Mouse (Mus musculus) cerebellum, adult 11 months (tissue): ENCODE results near the gene Agfg1.
"Not testable (repeated sequence)": the region's sequence is repeated elsewhere in the genome, so short reads cannot be mapped to it uniquely, and the experiment has no call there.

Experiments
- DNase-seq: peaks from one replicate; pipeline ENCODE4 v3.0.0; 2022

Gene Agfg1

GRCm38 (mm10) chr1:82913434-82913833, 74.2 kb downstream of the Agfg1 start:
- DNase-seq, result not testable (repeated sequence)

- DNase-seq, result no peak
Measured at GRCm38 (mm10) chr1:82924650-82925049, 85.4 kb downstream of the Agfg1 start, which contains the start of gene A030014E15Rik. Gene A030014E15Rik, plus strand, starts transcription at chr1:82924917.

- DNase-seq, result not testable (repeated sequence)
Measured at GRCm38 (mm10) chr1:82930558-82930957, 91.3 kb downstream of the Agfg1 start.

GRCm38 (mm10) chr1:82931326-82931725, 92.0 kb downstream of the Agfg1 start, which contains the start of gene Gm6217:
Gene Gm6217, minus strand, starts transcription at chr1:82931399.
- DNase-seq, result not testable (repeated sequence)

GRCm38 (mm10) chr1:82938666-82939065, 99.4 kb downstream of the Agfg1 start:
- DNase-seq, result no peak

- not testable (repeated sequence) for DNase-seq
Measured at GRCm38 (mm10) chr1:82942505-82942904, 103.2 kb downstream of the Agfg1 start.

GRCm38 (mm10) chr1:82943295-82943694, 104.0 kb downstream of the Agfg1 start, which contains the start of gene A030003K21Rik:
Gene A030003K21Rik, minus strand, starts transcription at chr1:82943388.
- DNase-seq, result not testable (repeated sequence)

- not testable (repeated sequence) for DNase-seq
Measured at GRCm38 (mm10) chr1:82946029-82946428, 106.7 kb downstream of the Agfg1 start.

- DNase-seq, result no peak
Measured at GRCm38 (mm10) chr1:82948601-82949000, 109.3 kb downstream of the Agfg1 start.
